Mouse (Mus musculus): ENCODE results near the gene Ryk.

Ryk gene

DNA sequence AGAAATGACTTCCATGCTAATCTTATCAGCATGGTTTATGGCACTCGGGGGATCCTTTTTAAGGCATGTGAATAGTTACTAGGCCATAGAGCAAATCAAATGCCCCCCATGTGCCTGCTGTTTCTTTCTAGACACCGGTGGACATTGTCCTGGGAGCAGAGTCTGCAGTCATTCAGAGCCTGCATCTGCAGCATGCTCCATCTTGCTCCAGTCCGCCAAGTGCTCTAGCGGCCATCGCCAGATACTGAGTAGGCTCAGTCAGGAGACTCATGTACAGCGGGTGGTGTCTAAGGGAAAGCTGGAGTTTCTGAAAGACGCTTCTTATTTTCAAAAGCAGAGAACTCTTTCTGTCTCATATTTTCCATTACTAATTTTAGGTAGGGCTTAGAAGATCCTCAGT lies 67.6 kb downstream of the Ryk start:
- in situ Hi-C loops (cut with MboI, MseI) = loop anchor here (25.0 kb wide), 1 partner anchor 385 kb away; no protein-coding TSS in a partner anchor

- in situ Hi-C loops (cut with MboI, MseI) = loop anchor here (25.0 kb wide), 1 partner anchor 382 kb away; no protein-coding TSS in a partner anchor
These were observed 70.2 kb downstream of the Ryk start for GRCm38 (mm10) chr9:102904952-102905351.

- in situ Hi-C loops (cut with MboI, MseI) = loop anchor here (25.0 kb wide), 1 partner anchor 381 kb away; no protein-coding TSS in a partner anchor
These were observed 72.1 kb downstream of the Ryk start for GRCm38 (mm10) chr9:102906781-102907180.

- in situ Hi-C loops (cut with MboI, MseI) = loop anchor here (25.0 kb wide), 1 partner anchor 380 kb away; no protein-coding TSS in a partner anchor
These were observed 73.0 kb downstream of the Ryk start for GRCm38 (mm10) chr9:102907521-102908246.

DNA sequence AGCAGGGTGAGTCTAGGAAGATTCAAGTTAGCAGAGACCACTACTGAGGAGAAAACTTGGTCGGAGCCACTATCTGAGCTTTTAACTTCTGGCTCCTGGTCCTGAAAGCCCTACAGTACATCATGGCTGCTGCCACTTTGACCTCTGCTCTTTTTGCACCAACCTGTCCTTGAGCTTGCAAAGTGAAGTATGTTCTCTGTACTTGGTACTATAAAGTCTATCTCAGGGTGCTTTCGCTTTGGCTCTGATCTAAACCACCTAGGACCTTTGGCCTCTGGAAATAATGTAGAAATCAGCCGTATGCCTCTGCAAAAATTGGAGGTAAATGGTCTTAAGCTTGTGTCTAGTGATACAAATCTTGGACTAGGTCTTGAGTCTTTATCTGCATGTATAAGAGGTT lies 76.8 kb downstream of the Ryk start:
- in situ Hi-C loops (cut with MboI, MseI) = loop anchor here (25.0 kb wide), 1 partner anchor 376 kb away; no protein-coding TSS in a partner anchor

- in situ Hi-C loops (cut with MboI, MseI) = loop anchor here (25.0 kb wide), 1 partner anchor 375 kb away; no protein-coding TSS in a partner anchor
These were observed 77.9 kb downstream of the Ryk start for GRCm38 (mm10) chr9:102912516-102913035.

- in situ Hi-C loops (cut with MboI, MseI) = loop anchor here (25.0 kb wide), 1 partner anchor 374 kb away; no protein-coding TSS in a partner anchor
These were observed 78.9 kb downstream of the Ryk start for GRCm38 (mm10) chr9:102913597-102913996.

GRCm38 (mm10) chr9:102914583-102914982 lies 79.9 kb downstream of the Ryk start:
- in situ Hi-C loops (cut with MboI, MseI) = loop anchor here (25.0 kb wide), 1 partner anchor 373 kb away; no protein-coding TSS in a partner anchor

DNA sequence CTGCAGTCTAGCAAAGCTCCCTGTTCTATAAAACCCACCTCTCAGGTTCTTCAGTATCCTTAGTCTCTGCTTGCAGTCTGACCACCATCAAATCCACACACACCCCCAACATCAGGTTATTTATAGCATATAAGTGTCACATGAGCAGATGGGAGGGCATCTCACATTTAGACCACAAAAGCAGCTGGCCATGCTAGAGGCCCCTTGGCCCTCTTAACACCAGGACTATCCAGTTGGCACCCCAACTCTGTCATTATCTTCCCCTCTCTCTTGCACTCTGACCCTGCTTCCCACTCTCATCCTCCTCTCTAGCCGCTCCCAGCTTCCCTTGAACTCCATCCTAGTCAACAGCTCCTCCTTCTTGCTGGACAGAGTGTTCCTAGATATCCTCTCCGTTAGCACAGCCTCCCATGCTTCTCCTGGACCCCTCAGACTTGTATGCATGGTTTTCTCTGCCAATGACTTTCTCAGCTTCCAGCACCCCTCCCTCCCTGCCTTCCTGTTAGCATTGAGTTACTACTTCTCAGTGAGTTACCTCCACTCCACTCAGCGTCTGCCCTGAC lies 80.7 kb downstream of the Ryk start:
- in situ Hi-C loops (cut with MboI, MseI) = loop anchor here (25.0 kb wide), 1 partner anchor 372 kb away; no protein-coding TSS in a partner anchor

DNA sequence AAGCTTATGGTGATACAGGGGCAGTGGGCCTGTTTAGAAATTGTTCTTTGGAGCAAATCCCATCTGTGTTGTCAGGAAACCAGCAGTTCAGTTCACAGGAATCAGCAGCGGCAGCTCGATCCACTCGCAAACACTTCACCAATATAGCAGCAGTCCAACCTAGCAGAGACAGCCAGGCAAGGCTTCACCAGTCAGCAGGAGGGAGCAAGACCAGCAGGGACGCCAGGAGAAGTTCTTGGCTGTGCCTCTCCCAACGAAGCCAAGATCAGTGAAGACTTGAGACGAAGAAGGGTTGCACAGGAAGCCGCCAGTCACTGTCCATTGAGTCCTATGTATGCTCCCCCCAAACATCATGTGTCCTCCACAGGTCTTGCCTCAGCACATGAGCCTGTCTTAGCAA lies 81.4 kb downstream of the Ryk start:
- in situ Hi-C loops (cut with MboI, MseI) = loop anchor here (25.0 kb wide), 1 partner anchor 371 kb away; no protein-coding TSS in a partner anchor

- in situ Hi-C loops (cut with MboI, MseI) = loop anchor here (25.0 kb wide), 1 partner anchor 370 kb away; no protein-coding TSS in a partner anchor
These were observed 82.9 kb downstream of the Ryk start for GRCm38 (mm10) chr9:102917532-102918129.

DNA sequence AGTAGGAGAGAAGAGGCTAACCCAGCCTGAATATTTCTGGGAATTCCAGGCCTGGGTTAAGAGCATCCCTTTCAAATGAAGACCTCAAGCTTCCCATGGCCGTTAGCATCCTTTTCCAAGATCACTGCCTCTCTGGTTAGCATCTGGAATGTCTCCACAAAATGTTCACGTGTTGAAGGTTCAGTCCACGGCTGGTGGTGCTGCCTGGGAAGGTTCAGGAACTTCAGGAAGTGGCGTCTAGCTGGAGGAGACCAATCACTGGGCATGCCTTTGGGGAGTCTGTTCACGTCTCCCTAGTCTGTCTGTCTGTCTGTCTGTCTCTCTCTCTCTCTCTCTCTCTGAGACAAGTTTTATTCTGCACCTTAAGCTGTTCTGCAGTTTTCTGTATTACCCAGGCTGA lies 84.8 kb downstream of the Ryk start:
- in situ Hi-C loops (cut with MboI, MseI) = loop anchor here (25.0 kb wide), 1 partner anchor 368 kb away; no protein-coding TSS in a partner anchor

DNA sequence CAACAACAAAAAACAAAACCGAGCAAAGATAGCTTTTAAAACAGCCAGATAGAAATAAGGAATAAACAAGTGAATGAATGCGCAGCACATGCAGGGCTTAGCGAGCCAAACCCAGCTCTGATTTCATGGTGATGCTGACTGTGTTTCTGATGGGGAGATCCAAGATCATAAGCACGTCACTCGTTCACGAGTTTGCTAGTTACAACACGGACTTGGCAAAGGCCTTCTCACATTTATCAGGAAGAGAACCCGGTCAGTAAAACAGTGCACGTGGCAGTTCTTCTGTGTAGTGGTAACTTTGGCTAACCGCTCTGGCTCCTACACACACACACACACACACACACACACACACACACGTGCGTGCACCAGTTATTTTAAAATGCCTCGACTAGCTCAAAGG lies 87.1 kb downstream of the Ryk start:
- in situ Hi-C loops (cut with MboI, MseI) = loop anchor here (25.0 kb wide), 1 partner anchor 366 kb away; no protein-coding TSS in a partner anchor

DNA sequence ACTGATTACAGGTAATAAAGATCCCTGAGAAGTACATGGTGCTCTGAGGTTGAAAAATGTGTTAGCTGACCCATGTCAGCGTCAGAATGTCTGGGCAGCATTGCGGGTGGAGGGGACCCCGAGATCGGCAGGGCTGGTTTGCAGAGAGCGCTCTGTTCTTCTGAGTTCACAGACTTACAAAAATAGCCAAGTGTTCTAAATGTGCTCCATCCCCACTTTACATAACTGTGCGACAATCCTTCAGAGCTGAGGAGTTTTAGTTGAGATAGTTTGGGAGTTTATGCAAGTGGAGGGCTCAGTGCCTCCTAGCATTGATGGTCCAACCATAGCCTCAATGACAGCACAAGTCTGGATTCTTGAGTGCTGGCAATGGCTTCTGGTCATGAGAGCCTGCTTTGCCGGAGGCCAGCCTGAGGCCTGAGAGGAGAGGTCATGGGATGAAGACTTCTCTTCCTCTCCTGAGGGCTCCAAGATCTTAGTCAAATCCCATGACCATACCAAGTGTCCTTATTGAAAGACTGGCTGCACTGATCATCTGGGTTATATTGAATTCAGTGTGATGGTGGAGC lies 88.2 kb downstream of the Ryk start:
- in situ Hi-C loops (cut with MboI, MseI) = loop anchor here (25.0 kb wide), 1 partner anchor 364 kb away; no protein-coding TSS in a partner anchor

DNA sequence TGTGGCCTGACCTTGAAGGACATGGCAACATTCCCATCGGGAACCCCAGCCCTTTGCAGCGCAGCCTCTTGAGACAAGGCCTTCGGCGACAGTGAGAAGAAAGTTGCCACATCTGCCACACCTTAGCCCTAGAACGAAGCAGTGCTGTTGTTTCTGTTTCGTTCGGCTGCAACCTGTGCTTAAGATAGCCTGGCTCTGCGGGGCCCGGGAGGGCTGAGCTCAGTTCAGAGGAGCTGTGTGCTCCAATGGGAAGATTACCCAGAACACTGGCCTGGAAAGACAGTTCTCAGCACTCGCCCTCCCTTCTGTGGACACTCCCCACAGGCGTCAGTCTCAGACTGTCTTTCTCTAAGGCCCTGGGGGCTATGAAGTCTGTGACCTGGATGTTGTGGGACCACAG lies 89.1 kb downstream of the Ryk start:
- in situ Hi-C loops (cut with MboI, MseI) = loop anchor here (25.0 kb wide), 1 partner anchor 363 kb away; no protein-coding TSS in a partner anchor

GRCm38 (mm10) chr9:102924627-102925316 lies 90.1 kb downstream of the Ryk start:
- in situ Hi-C loops (cut with MboI, MseI) = loop anchor here (25.0 kb wide), 1 partner anchor 363 kb away; no protein-coding TSS in a partner anchor

- in situ Hi-C loops (cut with MboI, MseI) = no loop called here
These were observed 91.4 kb downstream of the Ryk start for GRCm38 (mm10) chr9:102926137-102926536.

DNA sequence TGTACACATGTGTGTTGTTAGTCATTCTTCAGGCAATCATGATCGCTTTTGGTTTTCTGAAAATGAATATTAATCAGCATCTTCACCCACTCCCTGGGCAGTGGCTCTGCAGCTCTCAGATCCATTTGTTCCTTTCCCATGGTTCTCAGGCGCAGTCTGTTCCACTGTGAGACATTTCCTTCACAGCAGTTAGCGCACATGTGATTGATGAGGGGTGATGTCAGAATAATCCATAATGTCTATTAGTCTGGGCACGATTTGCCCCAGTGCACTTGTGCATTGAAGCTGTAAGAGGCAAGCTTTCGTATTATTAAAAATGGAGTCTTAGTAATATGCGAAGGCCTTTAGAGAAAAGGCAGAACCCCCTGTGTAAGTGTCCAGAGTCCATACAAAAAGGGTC lies 95.1 kb downstream of the Ryk start:
- in situ Hi-C loops (cut with MboI, MseI) = no loop called here

GRCm38 (mm10) chr9:102933925-102934721 lies 99.4 kb downstream of the Ryk start:
- in situ Hi-C loops (cut with MboI, MseI) = no loop called here

DNA sequence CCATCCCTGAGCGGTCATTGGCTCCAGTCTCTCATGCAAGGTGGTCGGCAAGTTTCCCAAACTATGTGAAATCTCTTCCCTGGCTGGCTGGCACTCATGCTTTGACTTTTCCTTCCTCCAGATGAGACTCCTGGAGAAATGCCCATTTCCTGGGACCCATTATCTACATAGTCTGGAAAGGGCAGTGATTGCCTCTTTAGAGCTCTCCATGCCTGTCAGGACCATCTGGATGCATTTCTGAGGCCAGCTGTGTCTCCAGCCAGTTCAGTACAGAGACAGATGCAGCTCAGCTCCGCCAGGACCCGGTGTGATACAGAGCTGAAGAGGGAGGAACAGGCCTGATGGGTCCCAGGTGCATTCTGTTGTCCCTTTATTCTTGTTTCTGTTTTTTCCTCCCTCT lies 107.5 kb downstream of the Ryk start:
- in situ Hi-C loops (cut with MboI, MseI) = no loop called here

Data from regulatory T cell (primary cell).